Mouse (Mus musculus) urinary bladder, adult 2 months (tissue): ENCODE data around the gene Fam131c. TPM values are rescaled to one million over a fixed set of nuclear protein-coding genes. Genes with fewer than 3 reads are reported as not detected.

Experiments
- DNase-seq: peaks from one replicate; pipeline ENCODE4 v3.0.0; 2022; ENCODE audit warnings: low spot score
- polyA plus RNA-seq: library from polyadenylated mRNA; depleted of rRNA; stranded (reverse); fragments of >200 nt; gene quantifications from 2 replicates; pipeline ENCODE4 v1.2.3, GENCODE M21; 2012; rRNA removed

Gene Fam131c
- polyA plus RNA-seq: 0.28 and 0.66 TPM in 2 replicates

DNA sequence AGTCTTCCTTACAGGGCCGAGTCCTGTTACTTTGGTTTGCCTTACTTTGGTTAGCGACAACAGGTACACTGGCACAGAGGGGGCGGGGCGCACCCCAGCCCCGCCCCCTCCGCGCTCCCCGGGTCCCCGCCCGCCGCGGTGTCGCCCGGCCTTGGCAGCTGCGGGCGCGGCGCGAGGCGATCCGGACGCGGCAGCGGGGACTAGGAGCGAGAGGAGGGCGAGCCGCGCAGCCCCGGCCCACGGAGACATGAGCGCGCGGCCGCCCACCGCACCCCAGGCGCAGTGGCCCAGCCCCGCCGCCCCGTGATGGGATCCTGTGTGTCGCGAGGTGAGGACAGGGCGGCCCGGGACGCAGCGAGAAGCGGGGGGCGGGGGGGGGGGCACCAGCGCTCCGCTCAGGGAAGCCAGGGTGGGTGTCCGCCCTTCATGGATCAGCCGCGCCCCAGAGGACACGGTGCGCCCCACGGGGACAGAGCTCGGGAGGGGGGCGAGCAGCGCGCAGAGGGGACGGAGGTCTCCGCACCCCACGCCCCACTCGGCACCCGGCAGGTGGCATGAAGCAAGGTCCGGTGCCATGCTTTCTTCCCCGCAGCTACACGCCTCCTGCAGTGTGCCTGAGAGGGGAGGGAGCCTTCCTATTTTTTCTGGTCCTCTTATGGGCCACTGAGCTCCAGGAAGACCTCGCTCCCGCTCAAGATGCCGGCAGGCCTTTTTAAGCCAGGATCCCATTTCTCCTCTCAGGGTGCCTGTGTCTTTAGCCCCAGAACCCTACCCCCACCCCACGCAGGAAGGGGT, at the start of gene Fam131c:
TSS of gene Fam131c (plus strand) at position 224 of the 795 bp plus-strand sequence.
- no peak for DNase-seq

- DNase-seq: no peak
Observed at GRCm38 (mm10) chr4:141322526-141322925, 45.5 kb upstream of the Fam131c start.

DNA sequence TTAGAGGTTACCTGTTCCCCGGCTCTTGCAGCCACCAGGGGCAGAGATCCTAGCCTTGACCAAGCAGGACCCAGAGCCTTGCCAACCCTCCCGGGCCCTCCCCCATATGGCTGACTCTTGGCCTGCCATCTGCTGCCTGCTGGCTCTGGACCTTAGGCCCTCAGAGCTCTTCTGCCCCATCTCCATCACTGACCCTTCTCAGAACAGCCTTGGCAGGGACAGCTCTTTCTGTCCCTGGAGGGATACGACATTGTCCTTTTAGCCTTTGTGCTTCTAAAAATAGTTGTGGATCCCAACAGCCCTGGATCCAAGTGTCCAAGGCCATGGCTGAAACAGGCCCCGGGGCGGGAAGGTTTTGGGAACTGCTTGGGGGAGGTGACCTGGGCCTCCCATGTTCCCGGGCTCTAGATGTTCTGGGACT, 43.2 kb upstream of the Fam131c start:
- no peak for DNase-seq

GRCm38 (mm10) chr4:141325636-141326035, 42.4 kb upstream of the Fam131c start:
- no peak for DNase-seq

DNA sequence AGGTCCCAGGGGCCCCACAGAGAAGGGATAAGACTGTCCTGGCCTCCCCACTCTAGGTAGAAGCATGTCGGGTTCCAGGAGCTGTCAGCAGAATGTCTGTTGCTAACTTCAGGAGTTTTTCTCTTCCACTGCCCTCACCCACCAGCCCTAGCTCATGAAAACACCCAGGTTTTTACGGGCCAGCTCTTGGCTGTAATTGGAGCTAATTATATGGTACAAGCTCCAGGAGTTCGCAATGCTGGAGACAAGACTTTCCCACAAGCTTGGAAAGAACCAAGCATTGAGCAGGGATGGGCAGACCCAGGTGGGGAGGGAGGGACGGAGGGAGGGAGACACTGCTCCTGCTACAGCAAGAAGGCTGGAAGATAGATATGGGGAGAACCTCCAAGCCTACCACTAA, 40.9 kb upstream of the Fam131c start:
- no peak for DNase-seq

DNA sequence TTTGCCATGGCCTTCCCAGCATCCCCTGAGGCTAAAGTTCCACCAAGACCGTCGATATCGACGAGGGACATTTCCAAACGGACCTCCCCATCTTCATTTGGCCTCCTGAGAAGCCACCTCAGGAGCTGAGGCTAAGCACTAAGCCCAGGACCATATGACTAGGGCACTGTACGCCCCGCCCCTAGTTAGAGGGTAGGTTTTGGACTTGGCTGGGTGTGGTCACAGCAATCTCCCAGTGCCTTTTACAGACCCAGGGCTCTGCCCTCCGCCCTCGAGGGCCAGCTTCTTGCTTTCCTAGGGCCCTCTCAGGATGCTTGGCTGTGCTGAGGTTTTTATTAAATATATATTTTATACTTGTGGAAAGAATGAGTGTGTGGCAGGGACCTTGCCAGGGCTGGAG, 39.3 kb upstream of the Fam131c start:
- no peak for DNase-seq

DNA sequence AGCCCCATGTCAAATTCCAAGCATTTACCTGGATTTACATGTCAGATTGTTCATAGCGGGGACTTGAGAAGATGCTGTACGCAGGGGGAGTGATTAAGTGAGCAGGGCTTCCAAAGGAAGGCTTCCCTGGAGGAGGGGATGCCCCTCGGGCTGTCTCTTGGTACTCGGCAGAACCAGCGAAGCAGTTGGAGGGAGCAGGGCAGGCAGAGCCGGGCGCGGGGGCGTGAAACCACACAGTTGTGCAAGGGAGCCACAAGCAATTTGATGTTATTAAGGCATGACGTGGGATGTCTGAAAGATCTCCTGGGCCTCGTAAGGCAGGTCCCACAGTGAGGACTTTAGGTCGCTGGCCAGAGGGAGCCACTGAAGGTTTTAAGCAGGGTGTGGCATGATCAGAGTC, 38.1 kb upstream of the Fam131c start:
- DNase-seq: no peak

DNA sequence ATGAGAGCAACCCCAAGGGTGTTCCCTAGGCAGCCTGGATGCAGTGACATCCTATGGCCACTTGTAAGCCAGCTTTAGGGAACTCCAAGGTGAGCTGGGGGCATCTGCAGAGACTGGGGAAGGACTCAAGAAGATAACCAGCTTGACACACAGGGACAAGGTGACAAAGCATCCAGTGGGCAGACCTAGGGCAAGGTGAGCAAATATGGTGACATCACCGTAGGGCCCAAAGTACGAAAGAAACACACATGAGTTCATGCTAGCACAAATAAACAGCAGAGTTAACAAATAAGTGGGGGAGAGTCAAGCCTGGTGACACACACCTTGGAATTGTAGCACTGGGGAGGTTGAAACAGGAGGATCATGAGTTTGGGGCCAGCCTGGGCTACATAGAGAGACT, 36.6 kb upstream of the Fam131c start:
- DNase-seq: no peak

- DNase-seq: no peak
Observed at GRCm38 (mm10) chr4:141332258-141332657, 35.8 kb upstream of the Fam131c start.

- no peak for DNase-seq
Observed at GRCm38 (mm10) chr4:141334695-141335094, 33.3 kb upstream of the Fam131c start.

DNA sequence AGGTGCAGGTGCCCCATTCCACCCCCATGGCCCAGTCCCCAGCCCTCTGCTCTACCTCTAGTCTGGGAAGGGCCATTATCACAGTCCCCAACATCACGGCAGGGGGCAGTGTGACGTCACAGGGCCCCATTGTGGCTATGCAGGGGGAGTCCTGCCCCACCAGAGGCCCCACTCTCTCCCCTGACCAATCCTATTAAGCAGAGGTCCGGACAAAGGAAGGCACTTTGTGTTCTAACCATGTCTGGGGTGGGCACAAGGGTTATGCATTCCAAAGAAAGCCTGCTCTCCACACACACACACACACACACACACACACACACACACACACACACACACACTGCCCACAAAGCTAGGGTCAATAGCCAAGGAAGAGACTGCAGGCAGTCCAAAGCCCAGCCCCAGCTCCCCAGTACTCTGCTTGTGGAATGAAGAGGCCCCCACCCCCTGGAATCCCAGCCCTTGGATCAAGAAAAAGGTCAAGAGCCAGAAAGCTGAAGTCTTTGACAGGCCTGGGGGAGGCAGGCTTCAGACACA, 32.7 kb upstream of the Fam131c start:
- DNase-seq: no peak

GRCm38 (mm10) chr4:141336196-141336595, 31.8 kb upstream of the Fam131c start:
- DNase-seq: no peak

DNA sequence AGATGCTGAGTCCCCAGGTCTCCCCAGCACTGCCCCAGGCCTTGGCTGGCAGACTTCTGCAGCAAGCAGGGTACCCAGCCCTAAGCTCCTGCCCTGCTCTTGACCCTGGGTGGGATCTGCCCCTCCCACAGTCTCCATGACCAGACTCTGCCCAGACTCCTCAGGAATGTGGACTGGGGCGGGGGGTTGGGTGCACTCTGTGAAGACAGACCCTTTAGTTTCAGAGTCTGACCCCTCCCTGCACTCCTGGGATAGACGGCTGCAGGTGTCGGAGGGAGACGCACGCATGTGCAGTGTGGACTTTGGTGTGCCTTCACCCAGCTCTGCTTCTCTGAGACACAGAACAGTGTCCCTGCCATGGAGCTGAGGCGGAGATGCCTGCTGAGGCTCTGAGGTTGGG, 30.0 kb upstream of the Fam131c start:
- no peak for DNase-seq

- no peak for DNase-seq
Observed at GRCm38 (mm10) chr4:141338853-141339252, 29.2 kb upstream of the Fam131c start.

- no peak for DNase-seq
Observed at GRCm38 (mm10) chr4:141341477-141341876, 26.5 kb upstream of the Fam131c start.

- DNase-seq: no peak
Observed at GRCm38 (mm10) chr4:141343515-141343914, 24.5 kb upstream of the Fam131c start.

- no peak for DNase-seq
Observed at GRCm38 (mm10) chr4:141345219-141345618, 22.8 kb upstream of the Fam131c start.

GRCm38 (mm10) chr4:141347365-141347797, 20.6 kb upstream of the Fam131c start:
- no peak for DNase-seq

- DNase-seq: no peak
Observed at GRCm38 (mm10) chr4:141348616-141349015, 19.4 kb upstream of the Fam131c start.

- no peak for DNase-seq
Observed at GRCm38 (mm10) chr4:141350015-141350414, 18.0 kb upstream of the Fam131c start.

DNA sequence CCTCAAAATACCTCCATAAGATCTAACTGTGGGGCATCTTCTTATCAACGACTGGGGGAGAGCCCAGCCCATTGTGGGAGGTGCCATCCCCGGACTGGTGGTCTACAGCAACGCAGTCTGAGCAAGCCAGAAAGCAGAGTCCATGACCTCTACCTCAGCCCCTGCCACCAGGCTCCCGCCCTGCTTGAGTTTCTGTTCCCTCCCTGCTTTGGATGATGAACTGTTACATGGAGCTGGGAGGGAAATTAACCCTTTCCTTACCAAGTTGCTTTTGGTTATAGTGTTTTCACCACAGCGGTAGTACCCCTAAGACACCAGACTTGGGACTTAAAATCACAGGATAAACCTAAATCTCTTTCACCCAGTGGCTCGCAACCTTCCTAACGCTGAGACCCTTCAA, 16.0 kb upstream of the Fam131c start:
- no peak for DNase-seq

DNA sequence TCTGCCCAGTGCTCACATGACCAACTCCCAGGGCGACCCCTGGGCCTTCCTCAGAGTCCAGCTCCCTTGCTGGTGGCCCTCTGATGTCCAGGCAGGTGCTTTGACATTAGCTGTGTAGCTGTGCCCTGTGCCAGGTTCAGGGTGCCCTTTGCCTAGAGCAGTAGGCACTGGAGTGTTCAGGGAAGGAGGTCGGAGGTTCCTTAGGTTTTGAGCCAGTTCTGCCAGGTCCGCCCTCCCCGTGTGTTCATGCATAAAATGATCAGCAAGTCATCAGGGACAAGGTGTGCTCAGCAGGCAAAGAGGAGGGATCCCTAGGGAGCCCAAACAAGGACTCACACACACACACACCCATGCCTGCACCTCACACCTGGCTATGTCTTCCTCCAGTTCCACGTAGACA, 15.0 kb upstream of the Fam131c start:
- DNase-seq: no peak

- no peak for DNase-seq
Observed at GRCm38 (mm10) chr4:141353868-141354267, 14.2 kb upstream of the Fam131c start.

DNA sequence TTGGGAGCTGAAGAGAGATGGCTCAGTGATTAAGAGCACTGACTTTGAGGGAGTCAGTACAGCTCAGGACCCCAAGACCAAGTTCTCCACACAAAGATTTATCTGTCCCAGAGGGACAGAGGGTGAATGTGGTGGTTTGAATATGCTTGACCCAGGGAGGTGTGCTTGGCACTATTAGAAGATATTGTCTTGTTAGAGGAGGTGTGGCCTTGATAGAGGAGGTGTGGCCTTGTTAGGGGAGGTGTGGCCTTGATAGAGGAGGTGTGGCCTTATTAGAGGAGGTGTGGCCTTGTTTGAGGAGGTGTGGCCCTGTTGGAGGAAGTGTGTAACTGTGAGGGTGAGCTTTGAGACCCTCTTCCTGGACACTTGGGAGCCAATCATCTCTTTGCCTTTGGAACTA, 10.2 kb upstream of the Fam131c start:
- no peak for DNase-seq
